Mouse (Mus musculus): ENCODE results near the gene Disc1.

Gene Disc1

GRCm38 (mm10) chr8:125128305-125128704 lies 74.3 kb downstream of the Disc1 start:
- DNase-seq = peak; percentile 42

GRCm38 (mm10) chr8:125130835-125131234 lies 76.8 kb downstream of the Disc1 start:
- DNase-seq = no peak

GRCm38 (mm10) chr8:125131265-125131664 lies 77.3 kb downstream of the Disc1 start:
- DNase-seq = no peak

DNA sequence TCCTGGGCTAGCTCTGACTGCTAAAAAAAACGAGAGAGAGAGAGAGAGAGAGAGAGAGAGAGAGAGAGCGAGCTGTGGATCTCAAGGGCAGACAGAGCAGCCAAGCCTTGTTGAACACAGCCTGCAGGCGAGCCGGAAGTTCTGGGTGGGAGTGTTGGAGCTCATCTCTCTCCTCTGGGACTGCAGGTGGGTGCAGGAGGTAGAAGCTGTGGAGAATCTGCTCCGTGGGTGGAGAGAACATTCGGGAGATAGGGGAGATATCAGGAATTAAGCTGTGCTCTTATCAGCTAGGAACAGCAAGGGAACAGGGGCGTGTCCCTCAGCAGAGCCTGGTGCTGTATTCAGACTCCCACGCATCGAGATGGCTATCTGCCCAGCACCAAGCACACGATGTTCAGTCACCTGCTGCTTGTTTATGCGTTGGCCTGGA lies 79.7 kb downstream of the Disc1 start:
- peak; percentile 49 for DNase-seq

DNA sequence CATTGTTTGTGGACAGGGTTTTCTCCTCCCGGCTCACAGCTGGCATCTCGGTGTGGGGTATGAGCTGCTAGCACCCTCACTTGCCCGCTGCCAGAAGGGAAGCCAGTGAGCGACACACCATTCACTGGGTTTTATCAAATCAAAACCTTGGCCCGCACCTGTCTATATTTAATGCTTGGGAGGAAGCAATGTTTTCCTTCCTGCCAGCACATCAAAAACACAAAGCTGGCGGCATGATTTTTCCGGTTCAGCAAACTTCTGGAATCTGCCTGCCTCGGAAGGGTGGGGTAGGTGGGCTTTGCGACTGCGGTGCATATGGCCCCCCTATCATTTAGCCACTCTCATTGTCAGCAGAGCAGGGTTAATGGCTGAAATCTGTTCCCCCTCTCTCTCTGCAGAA lies 80.9 kb downstream of the Disc1 start:
- no peak for DNase-seq

DNA sequence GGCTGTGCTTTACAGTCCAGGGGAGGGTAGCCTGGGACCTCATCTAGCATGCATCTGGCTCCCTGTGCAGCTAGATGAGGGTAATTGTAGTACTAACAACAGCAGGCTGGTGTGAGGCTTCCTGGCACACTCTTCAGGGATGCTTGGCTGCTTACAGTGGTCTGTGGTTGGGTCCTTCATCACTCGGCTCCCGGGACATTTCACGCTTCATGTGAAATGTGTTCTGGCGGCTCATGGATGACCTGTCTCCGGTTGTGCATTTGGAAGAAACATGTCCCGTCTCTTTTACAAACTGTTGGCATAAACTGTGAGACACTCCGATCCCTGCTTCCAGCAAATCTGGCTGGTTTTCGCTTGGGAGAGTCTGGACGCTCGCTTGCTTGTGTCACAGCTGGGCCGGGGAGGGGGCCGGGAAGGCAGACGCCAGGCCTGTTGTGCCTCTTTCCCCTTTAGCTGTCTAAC lies 85.7 kb downstream of the Disc1 start:
- no peak for DNase-seq

- DNase-seq = no peak
Observed at GRCm38 (mm10) chr8:125140965-125141364, 87.0 kb downstream of the Disc1 start.

DNA sequence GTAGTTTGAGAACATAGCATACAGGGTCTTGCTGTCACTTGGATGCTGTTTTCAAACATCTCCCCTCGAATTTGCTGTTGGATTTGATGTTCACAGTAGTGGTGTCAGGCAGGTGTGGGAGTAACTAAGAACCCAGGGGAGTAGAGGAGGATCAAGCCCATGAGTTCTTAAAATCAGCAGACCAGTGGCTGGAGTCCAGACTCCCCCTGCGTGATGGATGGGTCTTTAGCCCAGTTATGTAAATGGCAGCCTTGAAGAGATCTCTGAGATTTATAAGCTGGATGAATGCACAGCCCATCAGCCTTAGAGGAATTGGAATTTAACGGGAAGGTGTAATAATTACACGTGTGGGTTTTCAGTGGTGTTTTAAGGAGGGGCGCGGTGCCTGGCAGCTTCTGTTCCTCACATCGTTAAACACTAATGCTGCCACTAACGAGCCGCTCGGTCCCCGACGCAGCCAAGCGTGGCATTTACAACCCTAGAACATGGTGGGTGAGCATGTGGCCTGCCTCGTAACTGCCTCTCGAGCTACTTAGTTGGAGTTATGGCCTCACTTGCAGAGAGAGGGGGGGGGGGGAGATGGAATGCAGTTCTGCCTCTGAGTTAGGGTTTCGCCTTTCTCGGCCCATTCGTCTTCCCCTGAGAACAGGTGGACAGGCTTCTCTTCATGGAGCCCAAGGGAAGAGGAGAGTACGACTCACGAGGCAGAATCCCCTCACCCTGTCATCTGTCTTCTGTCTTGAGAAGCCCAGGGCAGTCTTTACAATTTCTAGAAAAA lies 103.1 kb downstream of the Disc1 start:
- DNase-seq = no peak

- no peak for DNase-seq
Observed at GRCm38 (mm10) chr8:125157641-125158005, 103.6 kb downstream of the Disc1 start.

GRCm38 (mm10) chr8:125159387-125159786 lies 105.4 kb downstream of the Disc1 start:
- DNase-seq = no peak

DNA sequence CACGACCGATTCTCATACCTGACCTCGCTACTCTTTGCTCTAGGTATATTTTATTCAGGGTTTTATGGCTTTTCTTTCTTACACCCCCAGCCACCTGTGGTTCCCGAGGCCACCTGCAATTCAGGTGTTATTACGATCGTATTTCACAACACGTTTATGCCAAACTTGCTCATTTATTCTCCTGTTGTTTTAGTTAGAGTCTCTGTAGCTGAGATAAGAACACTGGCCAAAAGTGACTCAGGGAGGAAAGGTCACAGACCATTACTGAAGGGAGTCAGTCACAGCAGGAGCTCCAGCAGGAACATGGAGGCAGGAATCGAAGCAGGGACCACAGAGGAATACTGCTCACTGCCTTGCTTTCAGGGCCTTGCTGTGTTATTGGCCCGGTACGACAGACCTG lies 109.5 kb downstream of the Disc1 start:
- no peak for DNase-seq

DNA sequence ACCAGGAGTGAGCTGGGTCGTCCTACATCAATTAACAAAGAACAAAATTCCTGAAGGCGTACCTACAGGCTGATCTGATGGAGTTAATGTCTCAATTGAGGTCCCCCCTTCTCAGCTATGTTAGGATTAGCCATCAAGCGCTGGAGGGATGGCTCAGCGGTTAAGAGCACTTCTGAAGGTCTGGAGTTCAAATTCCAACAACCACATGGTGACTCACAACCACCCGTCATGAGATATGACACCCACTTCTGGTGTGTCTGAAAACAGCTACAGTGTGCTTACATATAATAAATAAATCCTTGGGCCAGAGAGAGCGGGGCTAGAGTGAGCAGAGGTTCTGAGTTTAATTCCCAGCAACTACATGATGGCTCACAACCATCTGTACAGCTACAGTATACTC lies 109.9 kb downstream of the Disc1 start:
- DNase-seq = no peak

GRCm38 (mm10) chr8:125165505-125166446 lies 111.8 kb downstream of the Disc1 start:
- peak; percentile 19 for DNase-seq

GRCm38 (mm10) chr8:125166545-125166944 lies 112.5 kb downstream of the Disc1 start:
- DNase-seq = no peak

GRCm38 (mm10) chr8:125166988-125167387 lies 113.0 kb downstream of the Disc1 start:
- no peak for DNase-seq

DNA sequence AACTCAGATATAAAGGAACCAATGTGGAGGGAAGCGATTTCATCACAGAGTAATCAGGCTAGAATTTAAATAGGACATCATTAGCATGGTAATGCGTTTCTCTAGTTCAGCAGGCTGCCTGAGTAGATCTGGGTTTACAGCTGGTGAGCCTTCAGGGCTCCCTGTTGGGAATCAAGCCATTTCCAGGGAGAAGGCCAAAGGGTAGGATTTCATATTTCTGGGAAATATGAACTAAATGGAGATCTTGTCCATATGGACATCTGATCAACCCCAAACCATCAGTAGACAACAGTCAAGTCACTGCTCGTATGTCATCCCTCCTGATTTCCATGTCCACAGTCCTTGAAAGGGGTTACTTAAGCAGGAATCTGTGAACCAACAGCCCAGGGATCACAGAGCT lies 115.6 kb downstream of the Disc1 start:
- DNase-seq = no peak

DNA sequence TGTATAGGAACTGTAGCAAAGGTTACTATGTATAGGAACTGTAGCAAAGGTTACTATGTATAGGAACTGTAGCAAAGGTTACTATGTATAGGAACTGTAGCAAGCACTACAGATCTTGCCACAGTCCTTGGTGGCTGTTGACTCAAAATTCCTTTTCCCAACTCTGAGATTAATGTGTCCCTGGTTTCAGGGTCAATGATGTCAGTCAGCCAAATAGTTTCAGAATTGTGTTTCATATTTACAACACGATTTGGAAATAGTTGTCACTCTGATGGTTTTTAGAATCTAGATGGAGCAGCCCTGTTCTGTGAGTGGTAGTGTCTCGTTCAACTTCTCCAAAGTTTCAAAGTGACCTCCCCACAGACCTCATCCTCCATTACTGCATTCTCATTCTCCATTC lies 117.5 kb downstream of the Disc1 start:
- no peak for DNase-seq

DNA sequence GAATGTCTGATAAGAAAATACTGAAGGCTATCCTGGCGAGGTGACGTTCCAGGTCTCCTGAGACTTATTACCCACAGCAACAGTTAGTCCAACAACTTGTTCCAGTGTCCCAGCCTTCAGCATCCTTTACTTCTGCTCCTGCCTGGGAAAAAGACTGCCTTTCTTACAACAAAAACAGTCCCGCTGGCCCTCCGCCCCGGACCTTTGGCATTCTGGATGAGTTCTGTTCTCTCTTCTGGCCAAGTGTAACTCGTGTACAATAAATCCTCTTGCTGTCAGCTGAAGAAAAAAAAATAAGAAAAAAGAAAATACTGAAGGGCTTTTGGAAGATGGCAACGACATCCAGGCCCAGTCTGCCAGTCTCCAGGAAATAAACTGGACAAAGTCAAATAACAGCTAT lies 120.2 kb downstream of the Disc1 start:
- no peak for DNase-seq

DNA sequence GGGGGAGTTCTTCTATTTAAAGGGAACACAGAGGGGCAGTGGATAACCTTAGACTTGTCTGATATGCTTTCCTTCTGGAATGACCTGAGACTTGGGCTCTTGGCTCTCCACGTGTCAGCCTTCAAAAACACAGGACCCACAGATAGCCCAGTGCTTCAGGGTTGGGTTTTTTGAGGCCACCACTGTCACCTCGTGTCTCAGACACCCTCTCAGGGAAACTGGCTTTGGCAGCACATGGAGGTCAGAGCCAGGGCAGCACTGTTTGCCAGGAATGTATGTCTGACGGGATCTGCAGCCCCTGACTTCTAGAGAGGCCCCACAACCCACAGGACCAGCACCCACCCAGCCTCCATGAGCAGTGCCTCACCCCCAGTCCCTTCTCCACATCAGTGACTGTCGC lies 120.9 kb downstream of the Disc1 start:
- no peak for DNase-seq

DNA sequence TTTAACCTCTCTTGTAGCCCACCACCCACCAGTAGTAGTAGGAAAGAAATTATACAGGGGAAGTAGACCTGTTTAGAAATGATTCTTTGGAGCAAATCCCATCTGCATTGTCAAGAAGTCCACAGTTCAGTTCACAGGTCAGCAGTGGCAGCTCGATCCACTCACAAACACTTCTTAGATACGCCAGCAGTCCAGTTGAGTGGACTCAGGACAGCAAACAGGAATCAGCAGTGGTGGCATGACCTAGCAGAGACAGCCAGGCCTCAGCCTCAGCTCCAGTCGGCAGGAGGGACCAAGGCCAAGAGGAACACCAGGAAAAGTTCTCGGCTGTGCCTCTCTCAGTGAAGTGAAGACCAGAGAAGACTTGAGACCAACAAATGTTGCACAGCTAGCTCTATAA lies 121.7 kb downstream of the Disc1 start:
- no peak for DNase-seq

GRCm38 (mm10) chr8:125177091-125177490 lies 123.1 kb downstream of the Disc1 start:
- DNase-seq = no peak

GRCm38 (mm10) chr8:125177958-125178357 lies 124.0 kb downstream of the Disc1 start:
- DNase-seq = no peak

- peak; percentile 73 for DNase-seq
Observed at GRCm38 (mm10) chr8:125183548-125184451, 129.8 kb downstream of the Disc1 start.
